Mouse (Mus musculus) cerebellum, adult 2 months (tissue): ENCODE measurements around the gene Syndig1l.
A peak's percentile ranks its signal among the peaks of the same experiment; 100 is the strongest.

ENCODE experiments used
- CTCF ChIP-seq: fragments of 200-500 bp; IDR thresholded peaks from 2 replicates; pipeline ENCODE4 v1.5.1; 2011; ENCODE audit warnings: low read depth, mild to moderate bottlenecking, control low read depth, low read length, moderate library complexity, borderline replicate concordance; ENCODE audit not compliant: insufficient read depth
- POLR2A ChIP-seq: fragments of 200-500 bp; IDR thresholded peaks from 2 replicates; pipeline ENCODE4 v1.6.1; 2011; ENCODE audit warnings: low read length, control low read depth, borderline replicate concordance; ENCODE audit not compliant: insufficient read depth

GRCm38 (mm10) chr12:84653912-84654311, 44.7 kb downstream of the Syndig1l start:
- TF ChIP-seq CTCF (peak; percentile 98), POLR2A (no peak)
